Mouse (Mus musculus) testis, adult 2 months (tissue): ENCODE data around the gene Farp1. TPM values are rescaled to one million over a fixed set of nuclear protein-coding genes. Genes with fewer than 3 reads are reported as not detected.

Experiments used
- H3K27ac ChIP-seq: fragments of 200-500 bp; 2 replicates; pipeline ENCODE4 v1.5.1; 2012; ENCODE audit warnings: low read depth, low read length; ENCODE audit not compliant: control insufficient read depth, insufficient read depth
- H3K27me3 ChIP-seq: fragments of 200-500 bp; 2 replicates; pipeline ENCODE4 v1.6.1; 2012; ENCODE audit warnings: mild to moderate bottlenecking, low read length, moderate library complexity; ENCODE audit not compliant: control insufficient read depth, insufficient read depth
- H3K36me3 ChIP-seq: fragments of 200-500 bp; 2 replicates; pipeline ENCODE4 v1.6.1; 2012; ENCODE audit warnings: mild to moderate bottlenecking, low read length; ENCODE audit not compliant: control insufficient read depth, insufficient read depth
- H3K4me1 ChIP-seq: fragments of 200-500 bp; 2 replicates; pipeline ENCODE4 v1.6.1; 2012; ENCODE audit warnings: low read length; ENCODE audit not compliant: control insufficient read depth, insufficient read depth
- H3K4me3 ChIP-seq: fragments of 200-500 bp; 2 replicates; pipeline ENCODE4 v1.5.1; 2012; ENCODE audit warnings: low read depth, mild to moderate bottlenecking, low read length, moderate library complexity, mixed read lengths; ENCODE audit not compliant: control insufficient read depth
- CTCF ChIP-seq: fragments of 200-500 bp; IDR thresholded peaks from 2 replicates; pipeline ENCODE4 v1.5.1; 2012; ENCODE audit warnings: low read depth, mild to moderate bottlenecking, inconsistent platforms, low read length, moderate library complexity; ENCODE audit not compliant: control insufficient read depth, insufficient read depth, insufficient replicate concordance
- POLR2A ChIP-seq: fragments of 200-500 bp; IDR thresholded peaks from 2 replicates; pipeline ENCODE4 v1.6.1; 2012; ENCODE audit warnings: low read depth, mild to moderate bottlenecking, inconsistent platforms, low read length, moderate library complexity; ENCODE audit not compliant: control insufficient read depth
- polyA plus RNA-seq: library from polyadenylated mRNA; depleted of rRNA; stranded (reverse); fragments of >200 nt; gene quantifications from 2 replicates; pipeline ENCODE4 v1.2.3, GENCODE M21; 2012

The Farp1 gene
- polyA plus RNA-seq, 1 experiment = 1.4 TPM

GRCm38 (mm10) chr14:121149984-121150383 lies 115.0 kb downstream of the Farp1 start:
- Histone ChIP-seq H3K4me3 (no peak overlapping the region), H3K27me3 (no peaks in the 10 kb centered on the region), H3K36me3 (no peaks in the 10 kb centered on the region), H3K27ac (no peak overlapping the region), H3K4me1 (no peaks in the 10 kb centered on the region)
- no peak for TF ChIP-seq POLR2A
- no peak for TF ChIP-seq CTCF

- Histone ChIP-seq H3K4me3 (no peak overlapping the region), H3K4me1 (no peaks in the 10 kb centered on the region), H3K36me3 (no peaks in the 10 kb centered on the region), H3K27ac (no peak overlapping the region), H3K27me3 (no peaks in the 10 kb centered on the region)
- TF ChIP-seq CTCF (no peak), POLR2A (no peak)
These were observed 116.8 kb downstream of the Farp1 start for GRCm38 (mm10) chr14:121151837-121152236.

DNA sequence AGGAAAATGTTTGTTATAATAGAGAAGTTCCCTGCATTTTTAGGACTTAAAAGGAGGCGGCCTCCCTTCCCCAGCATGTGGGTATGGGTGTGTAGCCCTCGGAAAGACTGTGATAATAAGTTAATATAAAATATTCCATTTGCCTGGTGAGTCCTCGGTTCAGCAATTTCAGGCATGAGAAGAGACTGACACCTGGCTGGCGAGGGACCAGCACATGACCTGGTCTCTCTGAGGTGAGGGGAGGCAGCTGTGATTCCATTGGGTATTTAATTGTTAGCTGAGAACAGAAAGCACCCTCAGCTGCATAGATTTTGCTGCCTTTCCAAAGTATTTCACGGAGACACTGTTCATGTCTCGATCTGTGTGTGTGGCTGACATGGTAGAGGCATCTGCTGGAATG lies 117.8 kb downstream of the Farp1 start:
- TF ChIP-seq POLR2A = no peak
- no peak for TF ChIP-seq CTCF
- Histone ChIP-seq H3K36me3 (no peaks in the 10 kb centered on the region), H3K27ac (no peak overlapping the region), H3K27me3 (no peaks in the 10 kb centered on the region), H3K4me1 (no peaks in the 10 kb centered on the region), H3K4me3 (no peak overlapping the region)

- no peak overlapping the region for H3K27ac ChIP-seq
- no peak for TF ChIP-seq POLR2A
- TF ChIP-seq CTCF = no peak
- H3K4me1 ChIP-seq = no peaks in the 10 kb centered on the region
- no peaks in the 10 kb centered on the region for H3K36me3 ChIP-seq
- H3K4me3 ChIP-seq = no peak overlapping the region
- H3K27me3 ChIP-seq = no peaks in the 10 kb centered on the region
These were observed 118.3 kb downstream of the Farp1 start for GRCm38 (mm10) chr14:121153260-121153659.

GRCm38 (mm10) chr14:121155173-121155572 lies 120.2 kb downstream of the Farp1 start:
- H3K4me1 ChIP-seq = no peaks in the 10 kb centered on the region
- no peaks in the 10 kb centered on the region for H3K27me3 ChIP-seq
- no peak overlapping the region for H3K4me3 ChIP-seq
- H3K36me3 ChIP-seq = no peaks in the 10 kb centered on the region
- no peak overlapping the region for H3K27ac ChIP-seq
- TF ChIP-seq POLR2A = no peak

GRCm38 (mm10) chr14:121158616-121159015 lies 123.6 kb downstream of the Farp1 start:
- Histone ChIP-seq H3K27me3 (no peaks in the 10 kb centered on the region), H3K4me3 (no peak overlapping the region), H3K36me3 (no peaks in the 10 kb centered on the region), H3K4me1 (no peaks in the 10 kb centered on the region), H3K27ac (no peak overlapping the region)
- no peak for TF ChIP-seq CTCF
- TF ChIP-seq POLR2A = no peak

- Histone ChIP-seq H3K27me3 (no peaks in the 10 kb centered on the region), H3K27ac (no peak overlapping the region), H3K36me3 (no peaks in the 10 kb centered on the region), H3K4me3 (no peak overlapping the region), H3K4me1 (no peaks in the 10 kb centered on the region)
- TF ChIP-seq CTCF (no peak), POLR2A (no peak)
These were observed 127.8 kb downstream of the Farp1 start for GRCm38 (mm10) chr14:121162822-121163221.

GRCm38 (mm10) chr14:121164866-121165265 lies 129.9 kb downstream of the Farp1 start:
- no peak overlapping the region for H3K4me3 ChIP-seq
- no peak overlapping the region for H3K27ac ChIP-seq
- TF ChIP-seq CTCF (no peak), POLR2A (no peak)
- no peaks in the 10 kb centered on the region for H3K36me3 ChIP-seq
- no peaks in the 10 kb centered on the region for H3K4me1 ChIP-seq
- no peaks in the 10 kb centered on the region for H3K27me3 ChIP-seq

- no peak overlapping the region for H3K27ac ChIP-seq
- TF ChIP-seq POLR2A (no peak), CTCF (no peak)
- no peaks in the 10 kb centered on the region for H3K36me3 ChIP-seq
- H3K27me3 ChIP-seq = no peaks in the 10 kb centered on the region
- H3K4me3 ChIP-seq = no peak overlapping the region
- H3K4me1 ChIP-seq = no peaks in the 10 kb centered on the region
These were observed 130.5 kb downstream of the Farp1 start for GRCm38 (mm10) chr14:121165408-121166037.
